Mouse (Mus musculus) adrenal gland, postnatal 14 days (tissue): ENCODE data around the gene Dapk2. TPM values are rescaled to one million over a fixed set of nuclear protein-coding genes. Genes with fewer than 3 reads are reported as not detected.

Experiments
- DNase-seq: peaks from one replicate; pipeline ENCODE4 v3.0.0; 2021; ENCODE audit warnings: mixed read lengths
- total RNA-seq: library from RNA; stranded (reverse); gene quantifications from 2 replicates; pipeline ENCODE4 v1.2.3, GENCODE M21; 2021

Dapk2 gene
- total RNA-seq, 1 experiment from 2014 or later, result 9.2 TPM

DNA sequence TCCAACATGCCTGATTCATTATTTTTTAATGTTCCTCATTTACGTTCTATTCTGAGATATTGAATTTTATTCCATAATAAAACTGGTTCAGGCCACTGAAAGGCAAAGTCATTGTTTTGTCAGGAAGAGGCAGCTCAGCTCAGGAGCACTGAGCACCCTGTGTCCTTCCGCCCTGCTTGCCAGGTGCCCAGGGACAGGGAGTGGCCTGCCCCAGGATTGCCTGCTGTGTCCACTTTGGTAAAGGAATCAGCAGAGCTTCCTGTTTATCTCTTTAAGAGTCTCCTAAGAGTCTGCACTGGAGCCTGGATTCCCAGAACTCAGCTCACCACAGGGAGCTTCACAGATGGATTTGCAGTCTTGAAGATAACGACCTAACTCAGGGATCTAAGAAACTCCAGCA, 153.4 kb downstream of the Dapk2 start:
- peak; percentile 11 for DNase-seq

DNA sequence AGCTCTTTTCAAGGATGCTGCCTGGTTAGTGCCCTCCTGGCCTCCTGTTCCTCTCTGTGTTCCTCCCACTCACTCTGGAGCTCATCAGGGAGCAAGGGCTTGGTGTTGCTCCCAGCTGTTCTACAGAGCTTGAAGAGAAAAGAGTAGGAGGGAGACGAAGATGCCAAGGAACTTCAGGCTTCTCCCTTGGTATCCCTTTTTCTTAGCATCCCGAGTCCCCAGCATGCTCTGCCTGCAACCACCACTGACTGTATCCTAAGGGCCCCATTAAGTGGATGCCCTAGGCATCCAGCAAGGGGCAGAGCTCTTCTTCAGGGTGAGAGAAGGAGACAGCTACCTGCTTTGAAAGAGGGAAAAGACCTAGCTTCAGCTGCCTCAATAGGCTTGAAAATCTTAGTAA, 158.6 kb downstream of the Dapk2 start:
- no peak for DNase-seq

Other genes with a start within 250 kb of the Dapk2 start
- 28.1 and 32.7 TPM in 2 replicates for gene Trip4, start 249.4 kb upstream of the Dapk2 start, total RNA-seq
- 18.8 and 24.2 TPM in 2 replicates for gene Csnk1g1, start 249.3 kb upstream of the Dapk2 start, total RNA-seq
- gene Ppib, start 98.0 kb upstream of the Dapk2 start, total RNA-seq, result 322 and 341 TPM in 2 replicates
- gene Snx22, start 88.5 kb upstream of the Dapk2 start, total RNA-seq, result 1.2 and 2.3 TPM in 2 replicates
- 85.3 and 88.2 TPM in 2 replicates for gene Snx1, start 31.6 kb upstream of the Dapk2 start, total RNA-seq
- 80.7 and 86.2 TPM in 2 replicates for gene Ciao2a, start 31.6 kb upstream of the Dapk2 start, total RNA-seq
- 49.1 and 49.2 TPM in 2 replicates for gene Herc1, start 192.2 kb downstream of the Dapk2 start, total RNA-seq